Mouse (Mus musculus) gastrocnemius, postnatal 4 days (tissue): Measurements from ENCODE around the gene Cntn2. TPM values are rescaled to one million over a fixed set of nuclear protein-coding genes. Genes with fewer than 3 reads are reported as not detected.

Source experiments
- DNase-seq, 2 experiments: peaks; one replicate each; pipeline ENCODE4 v3.0.0; 2021 to 2022; ENCODE audit warnings: low spot score in 2 of 2, mixed read lengths in 2 of 2
- total RNA-seq, 2 experiments: library from RNA; stranded (reverse); gene quantifications; 2 replicates each; pipeline ENCODE4 v1.2.3; 2021

Gene Cntn2
- total RNA-seq, 2 experiments from 2014 or later, result 0.12 to 0.18 TPM

DNA sequence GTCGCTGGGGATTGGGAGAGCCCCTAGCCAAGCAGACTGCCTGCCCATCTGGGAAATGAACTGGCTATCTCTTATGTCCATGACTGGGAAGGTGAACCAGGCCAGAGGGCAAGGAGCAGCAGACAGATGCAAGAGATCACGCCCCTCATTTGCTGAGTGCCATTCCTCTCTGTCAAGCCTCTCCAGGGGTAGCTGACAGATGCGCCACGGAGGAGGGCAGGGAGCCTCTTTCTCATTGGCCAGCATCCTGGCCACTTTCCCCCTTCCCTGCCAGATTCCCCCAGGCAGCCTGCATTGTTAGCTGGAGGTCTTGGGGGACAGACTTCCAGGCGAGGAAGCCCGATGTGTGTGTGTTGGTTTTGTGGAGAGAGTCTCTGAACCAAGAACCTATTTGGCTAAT is 16.0 kb upstream of the Cntn2 start:
- no peak for DNase-seq

DNA sequence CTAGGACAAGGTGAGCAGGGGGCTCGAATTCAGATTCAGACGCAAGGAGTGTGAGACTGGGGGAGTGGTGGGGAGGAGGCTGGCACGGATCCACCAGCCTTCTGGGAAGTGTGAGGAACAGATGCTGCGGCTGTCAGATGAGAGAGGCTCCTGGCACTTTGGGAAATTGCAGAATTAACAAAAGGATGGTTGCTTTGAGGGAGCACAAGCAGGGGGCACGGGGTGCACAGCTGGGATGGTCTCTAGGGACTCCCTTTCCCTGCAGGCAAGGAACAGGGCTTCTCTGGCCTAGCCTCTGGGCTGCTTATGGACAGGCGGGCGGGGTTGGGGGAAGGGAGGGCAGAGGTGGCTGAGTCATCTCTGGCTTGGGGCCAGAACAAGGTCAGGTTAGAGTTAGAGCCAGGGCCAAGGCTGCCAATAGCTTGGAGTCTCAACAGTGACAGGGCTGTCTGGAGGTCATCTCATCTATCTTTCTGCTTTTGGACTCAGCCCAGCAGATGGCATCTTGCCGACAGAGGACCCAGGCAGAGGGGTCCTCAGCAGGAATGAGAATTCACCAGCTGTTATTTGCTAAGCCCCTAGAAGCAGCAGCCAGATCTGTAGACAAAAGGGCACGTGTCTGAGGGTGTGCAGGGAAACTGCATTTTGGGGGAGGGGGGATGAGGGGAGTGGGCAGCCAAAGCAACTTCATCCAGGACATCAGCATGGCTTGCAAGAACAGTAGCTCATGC is 15.0 kb upstream of the Cntn2 start:
- DNase-seq, result peak in 1 of 2 experiments; percentile 30

- DNase-seq, result no peak
Observed at GRCm38 (mm10) chr1:132543789-132544188, 733 bp upstream of the Cntn2 start.

GRCm38 (mm10) chr1:132541824-132542599 is 1.0 kb downstream of the Cntn2 start:
- no peak for DNase-seq

DNA sequence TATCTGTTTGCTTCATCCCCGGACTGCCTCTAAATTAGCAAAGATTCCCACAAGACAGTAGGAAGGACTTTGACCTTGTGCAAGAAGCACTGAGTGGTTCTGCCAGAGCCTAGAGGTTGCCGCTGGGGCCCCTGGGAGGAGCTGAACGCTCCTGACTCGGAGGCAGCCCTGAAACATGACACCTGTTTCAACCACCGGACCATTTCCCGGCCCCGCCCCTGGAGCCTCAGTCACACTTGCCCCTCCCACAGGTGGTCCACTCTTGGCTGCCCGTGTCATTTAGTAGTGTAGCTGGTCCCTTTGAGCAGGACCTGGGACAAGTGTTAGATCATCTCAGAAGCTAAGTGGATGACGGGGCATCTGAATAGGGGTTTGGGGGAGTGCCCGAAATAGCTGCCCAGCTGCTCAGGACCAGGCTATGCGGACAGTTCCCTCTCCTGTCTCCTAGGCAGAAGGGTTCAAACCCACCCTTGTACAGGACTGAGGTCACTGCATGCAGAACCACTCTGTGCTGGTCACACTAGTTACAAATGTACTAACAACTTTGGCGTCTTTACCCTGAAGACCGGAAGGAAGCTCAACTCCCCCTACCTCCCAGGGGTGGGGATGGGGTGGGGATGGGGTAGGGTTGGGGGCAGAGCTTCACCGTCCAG is 1.8 kb downstream of the Cntn2 start:
- DNase-seq, result no peak

DNA sequence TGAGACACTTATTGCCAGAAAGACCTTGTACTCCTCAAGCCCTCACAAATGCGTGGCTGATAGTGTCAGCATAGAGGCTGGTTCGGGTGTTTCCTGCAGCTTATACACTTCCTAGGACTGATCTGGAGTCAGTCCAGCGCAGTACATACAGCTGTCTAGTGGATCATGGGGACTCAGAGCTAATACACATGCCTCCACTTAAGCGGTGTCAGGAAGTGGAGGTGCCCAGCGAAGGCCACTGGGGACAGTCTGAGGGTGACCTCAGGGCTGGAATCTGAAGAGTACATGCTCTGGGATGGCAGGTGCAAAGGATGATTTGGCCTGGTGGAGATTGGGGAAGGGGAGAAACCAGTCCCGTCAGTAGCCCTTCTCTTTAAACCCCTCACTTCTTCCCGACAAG is 2.4 kb downstream of the Cntn2 start:
- no peak for DNase-seq

- DNase-seq, result no peak
Observed at GRCm38 (mm10) chr1:132537736-132538135, 5.3 kb downstream of the Cntn2 start.

GRCm38 (mm10) chr1:132536416-132536815 is 6.6 kb downstream of the Cntn2 start:
- DNase-seq, result no peak

- no peak for DNase-seq
Observed at GRCm38 (mm10) chr1:132535541-132535940, 7.5 kb downstream of the Cntn2 start.

GRCm38 (mm10) chr1:132533840-132534239 is 9.2 kb downstream of the Cntn2 start:
- no peak for DNase-seq

DNA sequence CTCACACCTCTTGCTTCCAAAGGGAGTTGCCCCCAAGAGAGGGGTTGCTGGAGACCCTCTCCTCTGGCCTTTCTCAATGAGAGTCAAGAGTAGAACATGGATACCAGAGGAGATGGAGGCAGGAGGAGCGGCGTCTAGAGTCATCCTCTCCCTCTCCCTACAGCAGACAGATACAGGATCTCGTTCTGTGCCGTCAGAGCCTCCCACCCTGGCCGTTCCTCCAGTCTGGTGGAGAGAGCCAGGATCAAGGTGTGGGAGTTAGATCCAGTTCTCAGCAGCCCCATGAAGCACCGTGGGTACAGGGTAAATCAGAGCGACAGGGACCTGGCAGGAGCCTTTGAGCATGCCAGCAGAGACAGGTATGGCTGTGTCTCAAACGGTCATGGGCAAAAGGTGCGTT is 10.5 kb downstream of the Cntn2 start:
- no peak for DNase-seq

GRCm38 (mm10) chr1:132530631-132531191 is 12.3 kb downstream of the Cntn2 start:
- no peak for DNase-seq

GRCm38 (mm10) chr1:132528647-132529334 is 14.3 kb downstream of the Cntn2 start:
- DNase-seq, result no peak

DNA sequence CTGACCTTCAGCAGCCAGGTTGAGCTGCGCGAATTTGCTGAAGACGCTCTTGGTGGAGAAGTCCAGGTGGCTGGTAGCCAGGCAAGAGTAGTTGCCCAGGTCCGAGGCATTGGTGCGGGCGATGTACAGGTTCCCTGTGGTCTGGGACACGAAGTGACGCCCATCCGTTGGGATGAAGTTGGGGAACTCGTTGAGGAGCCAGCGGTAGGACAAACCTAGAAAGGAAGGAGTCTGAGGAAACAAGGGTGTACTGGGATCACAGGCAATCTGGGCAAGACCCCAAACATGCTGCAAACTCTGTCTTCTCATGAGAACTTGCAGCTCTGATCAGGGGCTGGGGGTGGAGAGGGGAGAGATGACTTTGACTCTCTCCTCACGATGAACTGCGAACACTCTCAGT is 15.0 kb downstream of the Cntn2 start:
- no peak for DNase-seq

GRCm38 (mm10) chr1:132525832-132526231 is 17.2 kb downstream of the Cntn2 start:
- peak in 1 of 2 experiments; percentile 53 for DNase-seq

DNA sequence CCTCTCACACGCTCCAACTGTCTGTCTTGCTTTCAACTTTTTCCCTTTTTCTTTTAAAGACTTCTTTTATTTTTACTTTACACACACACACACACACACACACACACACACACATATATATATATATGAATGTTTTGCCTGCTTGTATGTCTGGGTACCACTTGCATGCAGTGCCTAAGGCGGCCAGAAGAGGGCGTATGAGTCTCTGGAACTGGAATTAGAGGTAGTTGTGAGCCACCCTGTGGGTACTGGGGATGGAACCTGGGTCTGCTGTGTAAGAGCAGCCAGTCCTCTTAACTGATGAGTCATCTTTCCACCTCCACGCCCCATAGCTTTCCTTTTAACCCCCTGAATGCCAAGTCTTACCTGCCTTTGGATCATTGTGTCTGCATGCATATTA is 19.1 kb downstream of the Cntn2 start:
- DNase-seq, result no peak

GRCm38 (mm10) chr1:132523048-132523447 is 20.0 kb downstream of the Cntn2 start:
- no peak for DNase-seq

DNA sequence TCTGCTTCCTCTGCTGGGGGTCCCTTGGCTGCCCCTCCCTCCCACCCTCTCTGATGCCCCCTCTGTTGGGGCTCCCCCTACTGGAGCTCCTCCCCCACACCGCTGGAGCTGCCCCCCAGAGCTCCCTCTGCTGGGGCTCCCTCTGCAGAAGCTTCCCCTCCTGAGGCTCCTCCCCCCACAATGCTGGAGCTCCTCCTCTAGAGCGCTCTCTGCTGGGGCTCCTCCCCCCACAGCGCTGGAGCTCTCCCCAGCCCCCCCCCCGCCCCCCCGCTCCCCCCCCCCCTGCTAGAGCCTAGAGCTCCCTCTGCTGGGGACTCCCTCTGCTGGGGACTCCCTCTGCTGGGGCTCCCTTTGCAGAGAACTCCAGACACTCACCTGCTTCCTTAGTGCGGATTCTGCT is 22.3 kb downstream of the Cntn2 start:
- peak in 1 of 2 experiments; percentile 47 for DNase-seq

DNA sequence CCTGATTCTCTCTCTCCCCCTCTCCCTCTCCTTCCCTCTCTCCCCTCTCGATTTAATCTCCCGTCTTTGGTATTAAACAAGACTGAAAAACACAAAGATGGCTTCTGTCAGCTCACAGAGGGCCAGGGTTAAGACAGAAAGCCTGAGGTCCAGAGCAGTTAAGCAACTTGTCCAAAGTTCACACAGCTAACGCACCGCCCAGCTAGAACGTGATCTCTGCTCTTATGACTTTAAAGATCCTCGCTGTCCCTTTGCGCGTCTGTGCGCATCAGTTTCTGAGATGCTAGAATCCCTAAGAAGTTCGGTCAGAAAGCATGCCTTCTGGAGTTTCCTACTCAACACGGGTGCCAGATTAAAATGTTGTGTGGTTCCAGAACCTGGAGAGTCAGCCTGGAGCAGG is 23.3 kb downstream of the Cntn2 start:
- no peak for DNase-seq

- no peak for DNase-seq
Observed at GRCm38 (mm10) chr1:132518621-132519020, 24.4 kb downstream of the Cntn2 start.

DNA sequence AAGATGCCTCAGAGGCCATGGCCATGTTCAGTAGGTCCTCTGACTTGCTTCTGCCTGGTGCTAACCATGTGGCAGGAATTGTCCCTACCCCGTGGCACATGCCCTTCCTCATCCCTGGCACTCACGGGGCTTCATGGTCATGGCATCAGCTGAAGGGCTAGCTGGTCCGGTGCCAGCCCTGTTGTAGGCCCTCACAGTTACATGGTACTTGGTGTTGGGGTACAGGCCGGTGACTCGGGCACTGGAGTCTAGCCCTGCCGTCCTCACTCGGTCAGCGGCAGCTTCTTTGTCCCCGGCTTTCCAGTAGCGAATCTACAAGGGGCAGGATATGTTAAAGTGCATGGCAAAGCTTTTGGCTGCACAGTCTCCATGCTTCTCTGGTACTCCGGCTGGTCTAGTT is 26.3 kb downstream of the Cntn2 start:
- DNase-seq, result no peak
